Mouse (Mus musculus): ENCODE results near the gene Sgcd. TPM values are rescaled to one million over a fixed set of nuclear protein-coding genes. Genes with fewer than 3 reads are reported as not detected.

Sgcd gene
- polyA plus RNA-seq, 1 experiment from 2014 or later, result 3.4 TPM

- WGBS, result 73% methylated on average over 5 of the region's 5 CpGs
- H3K27me3 ChIP-seq (ENCODE audit: control insufficient read depth, insufficient read depth, low read length), result no peaks in the 10 kb centered on the region
- H3K36me3 ChIP-seq (replicated peaks; ENCODE audit: control insufficient read depth, insufficient read depth, low read depth, low read length), result no peaks in the 10 kb centered on the region
- no peak overlapping the region for H3K27ac ChIP-seq (replicated peaks; ENCODE audit: low read depth, low read length)
- H3K4me1 ChIP-seq (ENCODE audit: control insufficient read depth, insufficient read depth, low read length), result no peaks in the 10 kb centered on the region
- H3K9ac ChIP-seq (replicated peaks; ENCODE audit: low read length), result no peak overlapping the region
- H3K4me3 ChIP-seq (ENCODE audit: low read depth, low read length), result no peak overlapping the region
- no peak for DNase-seq (ENCODE audit: low spot score)
- no peaks in the 10 kb centered on the region for H3K9me3 ChIP-seq (replicated peaks; ENCODE audit: control insufficient read depth, low read length)
- ATAC-seq (replicated peaks; ENCODE audit: insufficient number of reproducible peaks, low FRiP score, low TSS enrichment, low read depth), result no peak
- no peak overlapping the region for H3K4me2 ChIP-seq (ENCODE audit: low read depth, low read length)
These were observed 112.1 kb downstream of the Sgcd start for GRCm38 (mm10) chr11:47876633-47877170.

DNA sequence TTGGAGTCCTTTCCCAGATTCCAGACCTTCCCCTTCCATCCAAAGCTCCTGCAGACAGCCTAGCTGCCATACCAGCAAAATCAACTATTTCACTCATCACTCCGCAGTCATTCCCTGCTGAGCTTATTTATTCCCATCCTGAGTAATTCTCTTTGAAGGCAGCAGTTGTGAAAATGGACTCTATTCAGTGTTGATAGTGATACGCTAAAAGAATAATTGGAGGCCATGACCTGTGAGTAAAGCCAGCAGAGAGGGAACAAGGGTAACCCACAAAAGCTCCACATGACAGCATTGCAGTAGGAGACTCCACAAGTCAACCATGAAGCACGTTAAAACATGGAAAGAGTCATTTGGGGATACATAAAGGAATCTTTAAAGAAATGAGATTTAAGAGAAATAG, 142.9 kb downstream of the Sgcd start:
- no peak overlapping the region for H3K4me3 ChIP-seq (ENCODE audit: low read depth, low read length)
- no peaks in the 10 kb centered on the region for H3K36me3 ChIP-seq (replicated peaks; ENCODE audit: control insufficient read depth, insufficient read depth, low read depth, low read length)
- H3K9me3 ChIP-seq (replicated peaks; ENCODE audit: control insufficient read depth, low read length), result no peaks in the 10 kb centered on the region
- H3K27ac ChIP-seq (replicated peaks; ENCODE audit: low read depth, low read length), result no peak overlapping the region
- 19% methylated on average over 3 of the region's 3 CpGs for WGBS
- ATAC-seq (replicated peaks; ENCODE audit: insufficient number of reproducible peaks, low FRiP score, low TSS enrichment, low read depth), result no peak
- H3K4me2 ChIP-seq (ENCODE audit: low read depth, low read length), result no peak overlapping the region
- no peaks in the 10 kb centered on the region for H3K27me3 ChIP-seq (ENCODE audit: control insufficient read depth, insufficient read depth, low read length)
- DNase-seq (ENCODE audit: low spot score), result no peak
- H3K9ac ChIP-seq (replicated peaks; ENCODE audit: low read length), result no peak overlapping the region
- H3K4me1 ChIP-seq (ENCODE audit: control insufficient read depth, insufficient read depth, low read length), result no peaks in the 10 kb centered on the region

- no peak for DNase-seq (ENCODE audit: low spot score)
- ATAC-seq (replicated peaks; ENCODE audit: insufficient number of reproducible peaks, low FRiP score, low TSS enrichment, low read depth), result no peak
- Histone ChIP-seq H3K9ac (replicated peaks; ENCODE audit: low read length) (no peak overlapping the region), H3K4me3 (ENCODE audit: low read depth, low read length) (no peak overlapping the region), H3K36me3 (replicated peaks; ENCODE audit: control insufficient read depth, insufficient read depth, low read depth, low read length) (no peaks in the 10 kb centered on the region), H3K4me1 (ENCODE audit: control insufficient read depth, insufficient read depth, low read length) (no peaks in the 10 kb centered on the region), H3K27me3 (ENCODE audit: control insufficient read depth, insufficient read depth, low read length) (no peaks in the 10 kb centered on the region), H3K4me2 (ENCODE audit: low read depth, low read length) (no peak overlapping the region), H3K9me3 (replicated peaks; ENCODE audit: control insufficient read depth, low read length) (no peaks in the 10 kb centered on the region), H3K27ac (replicated peaks; ENCODE audit: low read depth, low read length) (no peak overlapping the region)
- WGBS, result 72% methylated on average over 4 of the region's 4 CpGs
These were observed 155.5 kb downstream of the Sgcd start for GRCm38 (mm10) chr11:47833283-47833682.

DNA sequence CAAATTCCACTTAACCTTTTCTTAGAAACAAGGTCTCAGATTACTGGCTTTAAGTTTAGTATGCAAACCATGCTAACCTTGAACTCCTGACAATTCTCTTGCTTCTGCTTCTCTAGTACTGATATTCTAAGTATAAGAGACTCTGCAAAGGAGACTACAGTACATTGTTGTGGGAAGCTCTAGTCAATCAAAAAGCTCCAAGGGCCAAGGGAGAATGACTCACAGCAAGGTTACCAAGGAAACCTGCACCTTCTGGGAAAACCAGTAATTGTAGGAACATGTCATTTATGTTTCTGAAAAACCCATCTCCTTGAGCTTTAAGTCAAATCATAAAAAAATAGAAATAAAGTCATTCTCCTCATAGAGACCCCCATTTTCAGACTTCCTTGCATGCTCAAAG, 178.5 kb downstream of the Sgcd start:
- no peak for DNase-seq (ENCODE audit: low spot score)
- Histone ChIP-seq H3K27me3 (ENCODE audit: control insufficient read depth, insufficient read depth, low read length) (no peaks in the 10 kb centered on the region), H3K9me3 (replicated peaks; ENCODE audit: control insufficient read depth, low read length) (no peaks in the 10 kb centered on the region), H3K4me1 (ENCODE audit: control insufficient read depth, insufficient read depth, low read length) (no peaks in the 10 kb centered on the region), H3K4me3 (ENCODE audit: low read depth, low read length) (no peak overlapping the region), H3K4me2 (ENCODE audit: low read depth, low read length) (no peak overlapping the region), H3K36me3 (replicated peaks; ENCODE audit: control insufficient read depth, insufficient read depth, low read depth, low read length) (no peaks in the 10 kb centered on the region), H3K9ac (replicated peaks; ENCODE audit: low read length) (no peak overlapping the region), H3K27ac (replicated peaks; ENCODE audit: low read depth, low read length) (no peak overlapping the region)
- no peak for ATAC-seq (replicated peaks; ENCODE audit: insufficient number of reproducible peaks, low FRiP score, low TSS enrichment, low read depth)

- Histone ChIP-seq H3K4me2 (ENCODE audit: low read depth, low read length) (no peak overlapping the region), H3K27me3 (ENCODE audit: control insufficient read depth, insufficient read depth, low read length) (no peaks in the 10 kb centered on the region), H3K4me1 (ENCODE audit: control insufficient read depth, insufficient read depth, low read length) (no peaks in the 10 kb centered on the region), H3K4me3 (ENCODE audit: low read depth, low read length) (no peak overlapping the region), H3K36me3 (replicated peaks; ENCODE audit: control insufficient read depth, insufficient read depth, low read depth, low read length) (no peaks in the 10 kb centered on the region), H3K9ac (replicated peaks; ENCODE audit: low read length) (no peak overlapping the region), H3K9me3 (replicated peaks; ENCODE audit: control insufficient read depth, low read length) (no peaks in the 10 kb centered on the region), H3K27ac (replicated peaks; ENCODE audit: low read depth, low read length) (no peak overlapping the region)
- 87% methylated on average over 6 of the region's 6 CpGs for WGBS
- DNase-seq (ENCODE audit: low spot score), result no peak
- no peak for ATAC-seq (replicated peaks; ENCODE audit: insufficient number of reproducible peaks, low FRiP score, low TSS enrichment, low read depth)
These were observed 184.6 kb downstream of the Sgcd start for GRCm38 (mm10) chr11:47804101-47804715.

DNA sequence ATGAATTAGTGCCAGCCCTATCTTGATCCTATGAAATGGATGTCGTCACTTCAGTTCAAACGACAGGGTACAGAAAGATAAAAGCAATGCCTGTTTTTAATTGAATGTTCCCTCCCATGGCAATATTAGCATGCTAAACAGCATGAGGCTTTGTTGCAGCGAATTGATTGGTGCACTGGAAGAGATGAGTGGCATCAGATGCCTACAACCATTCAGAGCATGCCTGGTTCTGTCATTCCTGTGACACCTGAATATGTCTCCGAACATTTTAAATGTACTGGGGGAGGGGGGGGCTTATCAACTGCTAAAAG, 210.9 kb downstream of the Sgcd start:
- Histone ChIP-seq H3K4me1 (ENCODE audit: control insufficient read depth, insufficient read depth, low read length) (no peaks in the 10 kb centered on the region), H3K9ac (replicated peaks; ENCODE audit: low read length) (no peak overlapping the region), H3K4me3 (ENCODE audit: low read depth, low read length) (no peak overlapping the region), H3K9me3 (replicated peaks; ENCODE audit: control insufficient read depth, low read length) (no peaks in the 10 kb centered on the region), H3K27ac (replicated peaks; ENCODE audit: low read depth, low read length) (no peak overlapping the region), H3K4me2 (ENCODE audit: low read depth, low read length) (no peak overlapping the region), H3K36me3 (replicated peaks; ENCODE audit: control insufficient read depth, insufficient read depth, low read depth, low read length) (no peaks in the 10 kb centered on the region), H3K27me3 (ENCODE audit: control insufficient read depth, insufficient read depth, low read length) (no peaks in the 10 kb centered on the region)
- DNase-seq (ENCODE audit: low spot score) (no peak), ATAC-seq (replicated peaks; ENCODE audit: insufficient number of reproducible peaks, low FRiP score, low TSS enrichment, low read depth) (no peak)
- WGBS, result 71% methylated on average over 4 of the region's 4 CpGs

DNA sequence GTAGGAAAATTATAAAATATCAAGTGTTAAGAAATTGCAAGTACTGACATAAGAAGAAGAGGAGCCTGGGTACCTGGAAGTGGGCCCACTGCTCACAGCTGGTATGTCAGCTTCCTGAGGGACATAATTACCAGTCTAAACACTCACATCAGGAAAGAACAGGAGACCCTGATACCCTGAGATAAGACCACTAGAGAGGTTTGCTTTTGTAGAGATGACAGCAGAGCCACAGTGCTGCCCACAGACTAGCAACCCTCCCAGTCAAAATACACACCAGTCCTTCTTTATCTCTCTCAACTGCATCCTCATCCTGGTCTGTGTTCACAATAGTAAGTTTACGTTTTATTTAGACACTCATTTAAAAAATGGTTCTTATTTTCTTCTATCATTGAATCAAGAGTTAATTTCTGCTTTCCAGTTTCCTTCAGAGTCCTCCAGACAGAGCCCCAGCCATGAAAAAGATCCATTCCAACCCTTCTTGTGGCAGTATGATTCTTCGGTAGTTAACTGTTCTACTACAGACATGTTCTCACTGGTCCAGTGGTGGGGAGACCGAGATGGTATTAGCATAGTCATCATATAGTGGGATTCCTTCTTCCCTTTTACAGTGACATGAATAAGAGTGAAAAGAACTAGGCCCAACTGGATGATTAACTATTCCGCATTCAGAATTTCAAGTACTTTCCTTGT, 211.4 kb downstream of the Sgcd start:
- H3K4me1 ChIP-seq (ENCODE audit: control insufficient read depth, insufficient read depth, low read length), result no peaks in the 10 kb centered on the region
- no peaks in the 10 kb centered on the region for H3K36me3 ChIP-seq (replicated peaks; ENCODE audit: control insufficient read depth, insufficient read depth, low read depth, low read length)
- H3K4me2 ChIP-seq (ENCODE audit: low read depth, low read length), result no peak overlapping the region
- H3K9me3 ChIP-seq (replicated peaks; ENCODE audit: control insufficient read depth, low read length), result no peaks in the 10 kb centered on the region
- WGBS, result 85% methylated on average over 4 of the region's 4 CpGs
- no peak overlapping the region for H3K9ac ChIP-seq (replicated peaks; ENCODE audit: low read length)
- ATAC-seq (replicated peaks; ENCODE audit: insufficient number of reproducible peaks, low FRiP score, low TSS enrichment, low read depth) (no peak), DNase-seq (ENCODE audit: low spot score) (no peak)
- H3K27ac ChIP-seq (replicated peaks; ENCODE audit: low read depth, low read length), result no peak overlapping the region
- H3K4me3 ChIP-seq (ENCODE audit: low read depth, low read length), result no peak overlapping the region
- H3K27me3 ChIP-seq (ENCODE audit: control insufficient read depth, insufficient read depth, low read length), result no peaks in the 10 kb centered on the region

DNA sequence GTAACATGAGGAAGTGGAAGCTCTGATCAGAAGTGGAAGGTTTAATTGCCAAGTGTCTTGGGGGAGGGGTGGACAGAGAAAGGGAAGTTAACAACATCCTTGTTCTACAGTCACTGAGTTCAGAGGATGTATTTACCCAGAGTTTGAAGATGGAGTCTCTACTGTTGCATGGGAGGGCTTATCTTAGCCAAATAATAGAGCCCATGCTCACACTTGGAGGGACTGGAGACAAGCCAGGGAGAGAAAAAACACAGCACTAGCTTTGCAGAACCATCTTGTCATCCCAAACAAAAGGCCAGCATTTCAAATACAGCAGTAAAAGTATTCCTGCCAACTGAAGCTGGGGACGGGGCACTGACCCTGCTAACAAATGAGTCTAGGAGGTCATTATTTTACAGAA, 212.8 kb downstream of the Sgcd start:
- whole genome bisulfite sequencing, result 50% methylated on average over 1 of the region's 1 CpGs
- Histone ChIP-seq H3K9me3 (replicated peaks; ENCODE audit: control insufficient read depth, low read length) (no peaks in the 10 kb centered on the region), H3K36me3 (replicated peaks; ENCODE audit: control insufficient read depth, insufficient read depth, low read depth, low read length) (no peaks in the 10 kb centered on the region), H3K4me1 (ENCODE audit: control insufficient read depth, insufficient read depth, low read length) (no peaks in the 10 kb centered on the region), H3K4me2 (ENCODE audit: low read depth, low read length) (no peak overlapping the region), H3K27ac (replicated peaks; ENCODE audit: low read depth, low read length) (no peak overlapping the region), H3K4me3 (ENCODE audit: low read depth, low read length) (no peak overlapping the region), H3K9ac (replicated peaks; ENCODE audit: low read length) (no peak overlapping the region), H3K27me3 (ENCODE audit: control insufficient read depth, insufficient read depth, low read length) (no peaks in the 10 kb centered on the region)
- ATAC-seq (replicated peaks; ENCODE audit: insufficient number of reproducible peaks, low FRiP score, low TSS enrichment, low read depth) (no peak), DNase-seq (ENCODE audit: low spot score) (no peak)

Measured in embryonic facial prominence, embryonic 11.5 days (tissue).